Mouse (Mus musculus): ENCODE measurements around the gene Olfr495.

Gene Olfr495

DNA sequence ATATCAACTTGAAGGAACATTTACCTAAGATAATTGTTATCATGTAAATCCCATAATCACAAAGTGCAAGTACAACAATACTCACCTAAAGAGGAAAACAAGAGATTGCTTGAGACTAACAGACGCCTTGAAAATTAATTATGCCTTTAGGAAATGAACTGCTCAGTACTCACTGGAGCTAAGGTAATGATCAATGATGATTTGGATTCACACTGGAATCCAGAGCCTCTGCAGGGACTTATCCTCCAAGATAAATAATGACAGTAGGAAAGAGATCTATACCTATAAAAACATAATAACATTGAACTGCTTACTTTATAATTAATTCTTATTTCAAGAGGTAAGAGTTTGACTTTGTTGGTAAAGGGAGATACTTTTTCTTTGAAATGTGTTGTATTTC, at the start of gene Olfr495:
Olfr495 (plus strand) TSS at position 301 of the 400 bp plus-strand sequence.
- DNase-seq (ENCODE audit: low spot score) = no peak

DNA sequence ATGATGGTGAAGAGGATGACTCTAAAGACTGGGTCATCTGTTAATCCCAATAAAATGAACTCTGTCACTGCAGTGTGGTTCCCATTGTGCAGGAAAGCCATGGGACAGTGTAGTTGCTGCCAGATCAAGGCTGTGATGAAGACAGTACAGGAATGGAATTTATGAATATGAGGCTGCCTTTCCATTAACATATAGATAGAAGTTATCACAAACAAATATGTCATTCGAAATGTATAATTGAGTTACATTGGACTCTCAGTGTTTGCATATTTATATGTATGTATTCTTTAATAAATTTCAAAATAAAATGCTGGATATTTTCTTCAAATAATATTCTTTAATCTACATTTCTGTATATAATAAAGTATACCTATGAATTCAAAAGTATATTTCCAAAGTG, 46.1 kb upstream of the Olfr495 start, which contains the start of gene Olfr493:
Olfr493 (minus strand) TSS at position 101 of the 400 bp plus-strand sequence.
- no peak for DNase-seq (ENCODE audit: low spot score)

DNA sequence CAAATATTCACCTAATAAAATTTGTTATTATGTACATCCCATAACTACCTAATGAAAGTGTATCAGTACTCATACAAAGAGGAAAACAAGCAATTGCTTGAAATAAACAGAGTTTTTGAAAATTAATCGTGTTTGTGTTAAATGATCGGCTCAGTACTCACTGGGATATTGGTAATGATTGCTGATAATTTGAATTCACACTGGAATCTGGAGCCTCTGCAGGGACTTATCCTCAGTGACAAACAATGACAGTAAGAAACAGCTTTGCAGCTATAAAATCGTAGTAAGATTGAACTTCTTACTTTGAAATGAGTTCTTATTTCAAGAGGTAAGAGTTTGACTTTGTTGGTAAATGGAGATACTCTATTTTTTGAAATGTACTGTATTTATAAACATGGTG, 27.9 kb upstream of the Olfr495 start, which contains the start of gene Olfr494:
Olfr494 (plus strand) TSS at position 301 of the 400 bp plus-strand sequence.
- DNase-seq (ENCODE audit: low spot score) = no peak

DNA sequence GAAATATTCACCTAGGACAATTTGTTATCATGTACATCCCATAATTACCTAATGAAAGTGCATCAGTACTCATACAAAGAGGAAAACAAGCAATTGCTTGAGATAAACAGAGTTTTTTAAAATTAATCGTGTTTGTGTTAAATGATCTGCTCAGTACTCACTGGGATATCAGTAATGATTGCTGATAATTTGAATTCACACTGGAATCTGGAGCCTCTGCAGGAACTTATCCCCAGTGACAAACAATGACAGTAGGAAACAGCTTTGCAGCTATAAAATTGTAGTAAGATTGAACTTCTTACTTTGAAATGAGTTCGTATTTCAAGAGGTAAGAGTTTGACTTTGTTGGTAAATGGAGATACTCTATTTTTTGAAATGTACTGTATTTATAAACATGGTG, 27.2 kb downstream of the Olfr495 start, which contains the start of gene Olfr497:
Olfr497 (plus strand) TSS at position 301 of the 400 bp plus-strand sequence.
- DNase-seq (ENCODE audit: low spot score) = no peak
